Mouse (Mus musculus): Measurements from ENCODE around the gene Asic2. TPM values are rescaled to one million over a fixed set of nuclear protein-coding genes. Genes with fewer than 3 reads are reported as not detected.
A peak's percentile ranks its signal among the peaks of the same experiment; 100 is the strongest.

The Asic2 gene
- total RNA-seq, 1 experiment from 2014 or later: not detected

GRCm38 (mm10) chr11:81489144-81489735, 479.0 kb downstream of the Asic2 start:
- no peak for ATAC-seq (replicated peaks in 1 of 2; ENCODE audit: insufficient read depth in 1 of 2, low FRiP score in 2 of 2, low TSS enrichment in 1 of 2, low read depth in 1 of 2, poor library complexity in 2 of 2, severe bottlenecking in 2 of 2)

GRCm38 (mm10) chr11:81488681-81489080, 479.6 kb downstream of the Asic2 start:
- ATAC-seq (replicated peaks in 1 of 2; ENCODE audit: insufficient read depth in 1 of 2, low FRiP score in 2 of 2, low TSS enrichment in 1 of 2, low read depth in 1 of 2, poor library complexity in 2 of 2, severe bottlenecking in 2 of 2): no peak

GRCm38 (mm10) chr11:81486265-81486940, 481.9 kb downstream of the Asic2 start:
- no peak for ATAC-seq (replicated peaks in 1 of 2; ENCODE audit: insufficient read depth in 1 of 2, low FRiP score in 2 of 2, low TSS enrichment in 1 of 2, low read depth in 1 of 2, poor library complexity in 2 of 2, severe bottlenecking in 2 of 2)

GRCm38 (mm10) chr11:81481198-81481597, 487.1 kb downstream of the Asic2 start:
- ATAC-seq (replicated peaks in 1 of 2; ENCODE audit: insufficient read depth in 1 of 2, low FRiP score in 2 of 2, low TSS enrichment in 1 of 2, low read depth in 1 of 2, poor library complexity in 2 of 2, severe bottlenecking in 2 of 2): no peak

GRCm38 (mm10) chr11:81476231-81476630, 492.0 kb downstream of the Asic2 start:
- ATAC-seq (replicated peaks in 1 of 2; ENCODE audit: insufficient read depth in 1 of 2, low FRiP score in 2 of 2, low TSS enrichment in 1 of 2, low read depth in 1 of 2, poor library complexity in 2 of 2, severe bottlenecking in 2 of 2): no peak; a peak in 1 of 4 replicates

GRCm38 (mm10) chr11:81474121-81474520, 494.1 kb downstream of the Asic2 start:
- ATAC-seq (replicated peaks in 1 of 2; ENCODE audit: insufficient read depth in 1 of 2, low FRiP score in 2 of 2, low TSS enrichment in 1 of 2, low read depth in 1 of 2, poor library complexity in 2 of 2, severe bottlenecking in 2 of 2): no peak

- no peak for ATAC-seq (replicated peaks in 1 of 2; ENCODE audit: insufficient read depth in 1 of 2, low FRiP score in 2 of 2, low TSS enrichment in 1 of 2, low read depth in 1 of 2, poor library complexity in 2 of 2, severe bottlenecking in 2 of 2)
Measured at GRCm38 (mm10) chr11:81462199-81462598, 506.1 kb downstream of the Asic2 start.

GRCm38 (mm10) chr11:81461748-81462147, 506.5 kb downstream of the Asic2 start:
- ATAC-seq (replicated peaks in 1 of 2; ENCODE audit: insufficient read depth in 1 of 2, low FRiP score in 2 of 2, low TSS enrichment in 1 of 2, low read depth in 1 of 2, poor library complexity in 2 of 2, severe bottlenecking in 2 of 2): no peak

GRCm38 (mm10) chr11:81454921-81455320, 513.3 kb downstream of the Asic2 start:
- no peak for ATAC-seq (replicated peaks in 1 of 2; ENCODE audit: insufficient read depth in 1 of 2, low FRiP score in 2 of 2, low TSS enrichment in 1 of 2, low read depth in 1 of 2, poor library complexity in 2 of 2, severe bottlenecking in 2 of 2)

- no peak for ATAC-seq (replicated peaks in 1 of 2; ENCODE audit: insufficient read depth in 1 of 2, low FRiP score in 2 of 2, low TSS enrichment in 1 of 2, low read depth in 1 of 2, poor library complexity in 2 of 2, severe bottlenecking in 2 of 2)
Measured at GRCm38 (mm10) chr11:81454111-81454510, 514.1 kb downstream of the Asic2 start.

GRCm38 (mm10) chr11:81449271-81449705, 519.0 kb downstream of the Asic2 start:
- no peak for ATAC-seq (replicated peaks in 1 of 2; ENCODE audit: insufficient read depth in 1 of 2, low FRiP score in 2 of 2, low TSS enrichment in 1 of 2, low read depth in 1 of 2, poor library complexity in 2 of 2, severe bottlenecking in 2 of 2)

- ATAC-seq (replicated peaks in 1 of 2; ENCODE audit: insufficient read depth in 1 of 2, low FRiP score in 2 of 2, low TSS enrichment in 1 of 2, low read depth in 1 of 2, poor library complexity in 2 of 2, severe bottlenecking in 2 of 2): no peak
Measured at GRCm38 (mm10) chr11:81446347-81446746, 521.9 kb downstream of the Asic2 start.

GRCm38 (mm10) chr11:81426857-81427256, 541.4 kb downstream of the Asic2 start:
- no peak for ATAC-seq (replicated peaks in 1 of 2; ENCODE audit: insufficient read depth in 1 of 2, low FRiP score in 2 of 2, low TSS enrichment in 1 of 2, low read depth in 1 of 2, poor library complexity in 2 of 2, severe bottlenecking in 2 of 2)

GRCm38 (mm10) chr11:81419112-81419511, 549.1 kb downstream of the Asic2 start:
- no peak for ATAC-seq (replicated peaks in 1 of 2; ENCODE audit: insufficient read depth in 1 of 2, low FRiP score in 2 of 2, low TSS enrichment in 1 of 2, low read depth in 1 of 2, poor library complexity in 2 of 2, severe bottlenecking in 2 of 2)

GRCm38 (mm10) chr11:81418027-81418426, 550.2 kb downstream of the Asic2 start:
- ATAC-seq (replicated peaks in 1 of 2; ENCODE audit: insufficient read depth in 1 of 2, low FRiP score in 2 of 2, low TSS enrichment in 1 of 2, low read depth in 1 of 2, poor library complexity in 2 of 2, severe bottlenecking in 2 of 2): no peak

GRCm38 (mm10) chr11:81416319-81416718, 551.9 kb downstream of the Asic2 start:
- no peak for ATAC-seq (replicated peaks in 1 of 2; ENCODE audit: insufficient read depth in 1 of 2, low FRiP score in 2 of 2, low TSS enrichment in 1 of 2, low read depth in 1 of 2, poor library complexity in 2 of 2, severe bottlenecking in 2 of 2)

- ATAC-seq (replicated peaks in 1 of 2; ENCODE audit: insufficient read depth in 1 of 2, low FRiP score in 2 of 2, low TSS enrichment in 1 of 2, low read depth in 1 of 2, poor library complexity in 2 of 2, severe bottlenecking in 2 of 2): peak; percentile 67 to 70
Measured at GRCm38 (mm10) chr11:81414596-81414995, 553.7 kb downstream of the Asic2 start.

GRCm38 (mm10) chr11:81411251-81411650, 557.0 kb downstream of the Asic2 start:
- peak; percentile 82 to 83 for ATAC-seq (replicated peaks in 1 of 2; ENCODE audit: insufficient read depth in 1 of 2, low FRiP score in 2 of 2, low TSS enrichment in 1 of 2, low read depth in 1 of 2, poor library complexity in 2 of 2, severe bottlenecking in 2 of 2)

- no peak for ATAC-seq (replicated peaks in 1 of 2; ENCODE audit: insufficient read depth in 1 of 2, low FRiP score in 2 of 2, low TSS enrichment in 1 of 2, low read depth in 1 of 2, poor library complexity in 2 of 2, severe bottlenecking in 2 of 2)
Measured at GRCm38 (mm10) chr11:81405951-81406350, 562.3 kb downstream of the Asic2 start.
